ENCODE assay signal across 8 mouse cellular contexts in genomic region chr8:60954281-60955014, GRCm38 (mm10). TPM values are rescaled to one million over a fixed set of nuclear protein-coding genes. Genes with fewer than 3 reads are reported as not detected.
A peak's percentile ranks its signal among the peaks of the same experiment; 100 is the strongest.
DNase-seq lines count a peak whose midpoint lies in the region; ATAC-seq and TF ChIP-seq lines count a peak whose summit lies in the region.

No protein-coding gene starts in this region.

- H3K36me3 ChIP-seq in CH12.LX (replicated peaks in 1 of 2; ENCODE audit: control insufficient read depth in 1 of 2, insufficient read depth in 1 of 2, low read length in 1 of 2), result peaks cover 0 to 3% of the 10 kb centered on the region in 2 experiments
- no peaks in the 10 kb centered on the region for H3K36me3 ChIP-seq in forebrain, embryonic 11.5 days (ENCODE audit: control insufficient read depth, insufficient read depth, low read length)
- H3K36me3 ChIP-seq in heart, embryonic 15.5 days, result no peaks in the 10 kb centered on the region
- no peaks in the 10 kb centered on the region for H3K36me3 ChIP-seq in liver, embryonic 12.5 days

- H3K9me3 ChIP-seq in CH12.LX (replicated peaks; ENCODE audit: low read length), result no peaks in the 10 kb centered on the region
- H3K9me3 ChIP-seq in forebrain, embryonic 11.5 days (ENCODE audit: control insufficient read depth, low read length), result no peaks in the 10 kb centered on the region
- H3K9me3 ChIP-seq in heart, embryonic 15.5 days (replicated peaks), result no peaks in the 10 kb centered on the region
- no peaks in the 10 kb centered on the region for H3K9me3 ChIP-seq in liver, embryonic 12.5 days (replicated peaks)

- H3K4me2 ChIP-seq in CH12.LX (ENCODE audit: insufficient read depth, low read depth, poor library complexity, severe bottlenecking), result peak overlapping the region; percentile 67; the same call in 1 of the 2 replicates
- H3K4me2 ChIP-seq in forebrain, embryonic 11.5 days (ENCODE audit: low read depth, low read length, severe bottlenecking), result peak overlapping the region; percentile 43
- peak overlapping the region; percentile 70 for H3K4me2 ChIP-seq in heart, embryonic 15.5 days
- peak overlapping the region; percentile 75 for H3K4me2 ChIP-seq in liver, embryonic 12.5 days

- dilution Hi-C loops in CH12.LX (cut with MboI; ENCODE audit: extremely low pct_ligation_motif_present, extremely low pct_unique_long_range_greater_than_20kb, low sequenced_read_pairs), result no loop called here

- in situ Hi-C loops in CH12.LX (cut with MboI; ENCODE audit: low pct_ligation_motif_present, low pct_unique_long_range_greater_than_20kb, low sequenced_read_pairs), result no loop called here

- TF ChIP-seq CTCF in CH12.LX (conservative IDR thresholded peaks at IDR 0.05 in 1 of 2, IDR thresholded peaks at IDR 0.05 in 1 of 2; ENCODE audit: low read depth in 2 of 2, low read length in 2 of 2), result no peak

- ATAC-seq in forebrain, embryonic 11.5 days (replicated peaks; ENCODE audit: low FRiP score), result peak; percentile 96
- peak; percentile 99 for ATAC-seq in heart, embryonic 15.5 days (replicated peaks; ENCODE audit: insufficient number of reproducible peaks, insufficient read depth, low FRiP score, low read depth)
- peak; percentile 90 for ATAC-seq in liver, embryonic 12.5 days

- H3K4me1 ChIP-seq in CH12.LX (ENCODE audit: control insufficient read depth in 1 of 2, insufficient read depth in 2 of 2), result peaks cover 6 to 58% of the 10 kb centered on the region in 2 experiments
- H3K4me1 ChIP-seq in forebrain, embryonic 11.5 days (replicated peaks; ENCODE audit: control insufficient read depth, insufficient read depth, low read length), result 0 out of 2 replicates have a peak, but pooled peaks cover 2% of the 10 kb centered on the region
- peaks cover 21% of the 10 kb centered on the region for H3K4me1 ChIP-seq in heart, embryonic 15.5 days (replicated peaks)
- H3K4me1 ChIP-seq in liver, embryonic 12.5 days, result peaks cover 65% of the 10 kb centered on the region

- peak overlapping the region; percentile 53 to 76 (median 70) for H3K4me3 ChIP-seq in CH12.LX (replicated peaks in 1 of 3; ENCODE audit: low read depth in 2 of 3, low read length in 2 of 3, poor library complexity in 1 of 3)
- peak overlapping the region; percentile 36 for H3K4me3 ChIP-seq in forebrain, embryonic 11.5 days (ENCODE audit: low read depth, low read length)
- H3K4me3 ChIP-seq in heart, embryonic 15.5 days, result peak overlapping the region; percentile 57
- peak overlapping the region; percentile 60 for H3K4me3 ChIP-seq in liver, embryonic 12.5 days

- TF ChIP-seq RAD21 in CH12.LX (IDR thresholded peaks at IDR 0.05; ENCODE audit: low read depth, low read length), result no peak; the same call in 1 of the 2 replicates

- WGBS in forebrain, embryonic 11.5 days, result under 1% methylated on average over 15 of the region's 15 CpGs
- 4% methylated on average over 15 of the region's 15 CpGs for WGBS in heart, embryonic 15.5 days
- 5% methylated on average over 15 of the region's 15 CpGs for WGBS in liver, embryonic 12.5 days (ENCODE audit: insufficient replicate concordance)

- TF ChIP-seq EP300 in CH12.LX (IDR thresholded peaks at IDR 0.05; ENCODE audit: low read length), result no peak; the same call in 1 of the 2 replicates

- DNase-seq in CH12.LX (ENCODE audit: extremely low read depth), result peak; percentile 93
- peak; percentile 94 for DNase-seq in c-Kit-positive CD71-positive TER-119-positive erythroid progenitor cells, embryonic 14.5 days (ENCODE audit: low spot score)
- peak; percentile 86 for DNase-seq in forebrain, embryonic 11.5 days (ENCODE audit: low spot score)
- peak; percentile 70 for DNase-seq in kidney, postnatal 14 days
- peak; percentile 60 for DNase-seq in neural tube, embryonic 10.5 days (ENCODE audit: extremely low spot score, low spot score)
- DNase-seq in telencephalon, adult 2 months (ENCODE audit: low read depth, low spot score), result peak; percentile 96

- peaks cover 43% of the 10 kb centered on the region for H3K79me2 ChIP-seq in CH12.LX (replicated peaks; ENCODE audit: control insufficient read depth, extremely low read depth, insufficient read depth, poor library complexity, severe bottlenecking)

- peak overlapping the region; percentile 89 for H3K27ac ChIP-seq in CH12.LX (ENCODE audit: insufficient read depth, low read depth)
- H3K27ac ChIP-seq in forebrain, embryonic 11.5 days (ENCODE audit: low read depth, low read length), result peak overlapping the region; percentile 94
- peak overlapping the region; percentile 98 for H3K27ac ChIP-seq in heart, embryonic 15.5 days
- peak overlapping the region; percentile 96 for H3K27ac ChIP-seq in liver, embryonic 12.5 days

- peak overlapping the region; percentile 52 for H3K9ac ChIP-seq in CH12.LX (ENCODE audit: insufficient read depth, low read depth)
- peak overlapping the region; percentile 54 for H3K9ac ChIP-seq in forebrain, embryonic 11.5 days (ENCODE audit: low read length)
- peak overlapping the region; percentile 59 for H3K9ac ChIP-seq in heart, embryonic 15.5 days
- peak overlapping the region; percentile 77 for H3K9ac ChIP-seq in liver, embryonic 12.5 days

- no peaks in the 10 kb centered on the region for H3K27me3 ChIP-seq in CH12.LX (replicated peaks)
- H3K27me3 ChIP-seq in forebrain, embryonic 11.5 days (ENCODE audit: control insufficient read depth, insufficient read depth, low read length), result no peaks in the 10 kb centered on the region
- H3K27me3 ChIP-seq in heart, embryonic 15.5 days, result no peaks in the 10 kb centered on the region
- no peaks in the 10 kb centered on the region for H3K27me3 ChIP-seq in liver, embryonic 12.5 days (replicated peaks)

- 0 out of 2 replicates have a peak, but pooled peaks have one; percentile 16 for TF ChIP-seq POLR2A in CH12.LX (IDR thresholded peaks at IDR 0.05; ENCODE audit: low read depth, low read length)

TF ChIP-seq in CH12.LX, 34 proteins besides CTCF, POLR2A, EP300 and RAD21:
- TF ChIP-seq ETS1 (conservative IDR thresholded peaks at IDR 0.05; ENCODE audit: low read depth, low read length) (peak; percentile 47), IRF4 (IDR thresholded peaks at IDR 0.05; ENCODE audit: low read depth, low read length) (no peak), SIN3A (IDR thresholded peaks at IDR 0.05; ENCODE audit: low read length) (peak; percentile 71; the same call in 1 of the 2 replicates), CHD1 (IDR thresholded peaks at IDR 0.05; ENCODE audit: low read depth, low read length) (peak; percentile 88; the same call in 1 of the 2 replicates), MYC (IDR thresholded peaks at IDR 0.05; ENCODE audit: low read depth, low read length) (no peak), CHD2 (IDR thresholded peaks at IDR 0.05; ENCODE audit: low read length) (no peak), MAFK (IDR thresholded peaks at IDR 0.05; ENCODE audit: insufficient replicate concordance, low read length) (peak; percentile 57; the same call in 1 of the 2 replicates), USF1 (IDR thresholded peaks at IDR 0.05; ENCODE audit: low read depth, low read length) (no peak), KAT2A (IDR thresholded peaks at IDR 0.05; ENCODE audit: insufficient replicate concordance, low read length) (no peak), RCOR1 (conservative IDR thresholded peaks at IDR 0.05; ENCODE audit: low read depth, low read length) (0 out of 2 replicates have a peak, but pooled peaks have one; percentile 5), JUN (IDR thresholded peaks at IDR 0.05; ENCODE audit: insufficient read depth, low read depth, low read length) (peak; percentile 78), ZC3H11A (IDR thresholded peaks at IDR 0.05; ENCODE audit: low read depth, low read length) (no peak), ZMIZ1 (IDR thresholded peaks at IDR 0.05; ENCODE audit: low read depth, low read length) (no peak), MAZ (IDR thresholded peaks at IDR 0.05; ENCODE audit: low read depth, low read length) (no peak), MXI1 (IDR thresholded peaks at IDR 0.05; ENCODE audit: low read depth, low read length) (no peak), MAX (IDR thresholded peaks at IDR 0.05; ENCODE audit: low read length) (peak; percentile 19; the same call in 1 of the 2 replicates), HCFC1 (IDR thresholded peaks at IDR 0.05; ENCODE audit: low read depth, low read length) (no peak; the same call in 1 of the 2 replicates), TBP (conservative IDR thresholded peaks at IDR 0.05; ENCODE audit: low read depth, low read length) (0 out of 2 replicates have a peak, but pooled peaks have one; percentile 44), BHLHE40 (IDR thresholded peaks at IDR 0.05; ENCODE audit: low read depth, low read length) (0 out of 2 replicates have a peak, but pooled peaks have one; percentile 5), JUND (conservative IDR thresholded peaks at IDR 0.05; ENCODE audit: low read depth, low read length) (peak; percentile 83)
TF ChIP-seq in CH12.LX: peak in this region for 10.

RNA-seq across cellular contexts. Expression of gene Clcn3, which starts 28.7 kb away (rescaled TPM):
- total RNA-seq in CH12.LX (2012; rRNA removed) (23.3 and 29.2 TPM in 2 replicates), CH12.LX (2014; rRNA removed) (37.3 and 39.3 TPM in 2 replicates)
- polyA plus RNA-seq in CH12.LX (2012; ENCODE audit: insufficient read length, low read depth), result 18.7 and 21.9 TPM in 2 replicates
- polyA plus RNA-seq in forebrain, embryonic 11.5 days (2014; fragmentation: Nextera tagmentation; extraction: Ambion mirVana), result 39.3 and 44.4 TPM in 2 replicates
- 19.1 and 20.8 TPM in 2 replicates for polyA plus RNA-seq in heart, embryonic 15.5 days (2015; fragmentation: Nextera tagmentation; extraction: Ambion mirVana)
- 43.8 and 44.9 TPM in 2 replicates for polyA plus RNA-seq in liver, embryonic 12.5 days (2016; fragmentation: Nextera tagmentation; extraction: Ambion mirVana)

RNA-seq across cellular contexts. Expression of gene Nek1, which starts 38.5 kb away (rescaled TPM):
- total RNA-seq in CH12.LX (2012; rRNA removed), result 6.5 and 7.7 TPM in 2 replicates
- 8.2 and 9.2 TPM in 2 replicates for total RNA-seq in CH12.LX (2014; rRNA removed)
- 9.1 TPM in 2 replicates for polyA plus RNA-seq in CH12.LX (2012; ENCODE audit: insufficient read length, low read depth)
- 20.5 and 23.3 TPM in 2 replicates for polyA plus RNA-seq in forebrain, embryonic 11.5 days (2014; fragmentation: Nextera tagmentation; extraction: Ambion mirVana)
- 11.9 and 13.0 TPM in 2 replicates for polyA plus RNA-seq in heart, embryonic 15.5 days (2015; fragmentation: Nextera tagmentation; extraction: Ambion mirVana)
- 10.1 and 10.6 TPM in 2 replicates for polyA plus RNA-seq in liver, embryonic 12.5 days (2016; fragmentation: Nextera tagmentation; extraction: Ambion mirVana)

Comparison
In these comparisons a context has a peak if more than half of its experiments do, and no peak if none do; other contexts are left out.
1. Peak in every context shown above with its lines: DNase-seq, ATAC-seq, H3K4me3 ChIP-seq and H3K27ac ChIP-seq.